Mouse (Mus musculus) induced T-regulatory cell, adult 2 months (primary cell): Measurements from ENCODE around the gene Catsper4.
A peak's percentile ranks its signal among the peaks of the same experiment; 100 is the strongest.

Experiments used
- DNase-seq: peaks from one replicate; pipeline ENCODE4 v3.0.0-alpha.2; 2012; ENCODE audit warnings: low read depth

The Catsper4 gene

DNA sequence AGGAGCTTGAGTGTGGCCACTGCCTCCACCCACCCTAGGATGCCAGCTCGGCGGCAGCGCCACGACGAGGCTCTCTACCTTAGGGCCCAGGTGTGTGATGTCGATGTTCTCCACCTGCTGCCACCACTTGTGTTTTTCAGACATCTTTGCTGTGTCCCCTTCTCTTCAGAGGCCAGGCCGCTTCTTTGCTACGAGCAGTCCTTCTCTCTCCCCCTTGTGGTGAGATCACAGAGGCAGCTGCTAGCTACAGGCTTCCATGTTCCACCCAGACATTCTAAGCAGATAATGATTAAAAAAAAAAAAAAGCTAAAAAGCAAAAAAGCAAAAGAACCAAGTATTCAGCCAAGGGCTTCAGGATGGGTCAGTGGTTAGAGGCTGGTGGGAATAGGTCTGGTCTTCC is at the start of gene Catsper4:
TSS of gene Catsper4 (minus strand) at position 190 of the 400 bp plus-strand sequence.
- no peak for DNase-seq

GRCm38 (mm10) chr4:134273417-134274345 is 46.5 kb upstream of the Catsper4 start:
- peak; percentile 96 for DNase-seq

DNA sequence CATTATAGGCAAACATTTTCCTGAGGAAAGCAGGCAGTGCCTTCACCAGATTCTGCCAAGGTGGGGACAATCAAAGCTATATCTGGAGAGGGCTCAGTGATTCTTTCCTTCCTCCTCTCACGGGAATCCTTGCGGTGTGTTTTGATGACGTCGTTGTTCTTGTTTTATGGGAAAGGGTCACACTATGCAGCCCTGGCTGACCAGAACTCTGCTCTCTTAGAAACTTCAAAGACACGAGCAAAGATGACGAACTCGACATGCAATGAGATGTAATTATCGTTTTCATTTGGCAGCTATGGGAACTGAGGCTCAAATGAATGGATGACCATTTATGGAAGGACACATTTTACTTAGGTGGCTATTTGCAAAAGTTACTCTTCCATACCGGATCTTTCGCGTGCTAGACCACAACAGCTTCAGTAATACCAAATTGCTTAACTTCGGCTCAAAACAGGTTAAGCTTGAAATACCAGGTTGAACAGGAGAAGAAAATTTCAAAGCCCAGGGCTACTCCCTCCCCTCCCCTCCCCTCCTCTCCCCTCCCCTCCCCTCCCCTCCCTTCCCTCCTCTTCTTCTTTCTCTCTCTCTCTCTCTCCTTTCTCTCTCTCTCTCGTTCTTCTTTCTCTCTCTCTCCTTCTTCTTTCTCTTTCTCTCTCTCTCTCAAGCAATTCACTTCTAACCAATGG is 45.7 kb upstream of the Catsper4 start:
- DNase-seq = peak; percentile 65

DNA sequence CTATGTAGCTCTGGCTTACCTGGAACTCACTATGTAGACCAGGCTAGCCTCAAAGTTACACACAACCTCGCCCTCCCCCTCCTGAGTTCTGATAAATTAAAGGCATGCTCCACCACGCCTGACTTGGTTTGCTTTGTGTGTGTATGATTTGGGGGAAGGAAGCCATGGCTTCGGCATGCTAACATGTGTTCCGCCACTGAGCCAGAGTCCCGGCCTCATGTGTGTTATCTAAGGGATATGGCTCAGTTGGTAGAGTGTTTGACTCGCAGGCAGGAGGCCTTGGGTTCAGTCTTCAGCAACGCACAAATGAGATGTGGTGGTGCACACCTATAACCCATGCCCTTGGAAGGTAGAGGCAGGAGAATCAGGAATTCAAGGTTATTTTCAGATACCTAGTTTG is 44.8 kb upstream of the Catsper4 start:
- DNase-seq = no peak

GRCm38 (mm10) chr4:134269622-134270021 is 42.4 kb upstream of the Catsper4 start:
- peak; percentile 71 for DNase-seq

DNA sequence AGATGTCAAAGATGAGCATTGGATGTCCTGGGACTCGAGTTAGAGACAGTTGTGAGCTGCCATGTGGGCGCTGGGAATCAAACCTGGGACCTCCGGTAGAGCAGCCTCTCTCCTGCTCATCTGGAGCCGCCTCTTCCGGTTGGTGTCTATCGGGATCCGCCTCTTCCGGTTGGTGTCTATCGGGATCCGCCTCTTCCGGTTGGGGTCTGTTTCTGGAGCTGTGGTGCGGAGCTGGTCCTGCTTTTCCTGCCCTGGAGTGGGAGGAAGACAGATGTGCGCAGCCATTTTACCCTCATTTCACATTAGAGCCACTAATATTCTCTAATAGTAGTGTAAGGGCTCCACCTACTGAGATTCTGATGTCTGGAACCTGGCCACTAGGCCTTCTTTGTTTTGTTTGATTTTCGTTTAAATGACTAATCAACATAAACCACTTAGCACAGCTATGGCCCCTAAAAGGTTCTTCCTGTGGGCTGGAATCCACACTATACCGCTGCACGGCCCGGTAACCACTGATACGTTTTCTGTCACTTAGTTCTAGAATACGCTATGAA is 41.0 kb upstream of the Catsper4 start:
- no peak for DNase-seq

DNA sequence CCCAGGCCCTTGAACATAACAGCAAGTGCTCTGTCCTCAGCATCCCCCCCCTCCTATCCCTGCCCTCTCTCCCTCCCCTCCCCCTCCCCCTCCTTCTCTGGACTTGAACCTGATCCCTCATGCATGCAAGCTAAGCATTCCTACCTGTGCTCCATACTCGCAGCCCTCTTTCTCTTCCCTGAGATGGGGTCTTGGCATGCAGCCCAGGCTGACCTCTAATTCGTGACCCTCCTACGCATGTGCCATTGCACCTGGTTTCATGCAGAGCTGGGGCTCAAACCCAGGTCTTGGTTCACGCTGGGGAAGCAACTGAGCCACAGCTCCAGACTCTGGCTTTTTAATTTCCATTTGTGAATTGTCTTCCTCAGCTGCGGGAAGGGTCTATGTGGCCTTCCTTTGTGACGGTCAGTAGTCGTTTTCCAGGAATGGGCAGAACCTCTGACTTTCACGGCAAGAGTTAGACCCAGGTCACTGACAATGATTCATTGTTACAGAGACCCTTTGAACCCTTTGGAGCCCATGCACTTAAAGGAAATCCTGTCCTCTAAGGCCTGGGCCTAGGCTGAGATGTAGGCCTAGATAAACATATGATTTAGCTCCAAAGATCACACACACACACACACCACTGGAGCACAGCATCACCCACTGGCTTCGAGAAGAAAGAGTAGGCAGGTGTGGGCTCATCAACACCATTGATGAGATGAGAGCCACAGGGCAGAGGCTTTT is 38.8 kb upstream of the Catsper4 start:
- DNase-seq = no peak

- DNase-seq = peak; percentile 70
These were observed 36.0 kb upstream of the Catsper4 start for GRCm38 (mm10) chr4:134263191-134263590.

DNA sequence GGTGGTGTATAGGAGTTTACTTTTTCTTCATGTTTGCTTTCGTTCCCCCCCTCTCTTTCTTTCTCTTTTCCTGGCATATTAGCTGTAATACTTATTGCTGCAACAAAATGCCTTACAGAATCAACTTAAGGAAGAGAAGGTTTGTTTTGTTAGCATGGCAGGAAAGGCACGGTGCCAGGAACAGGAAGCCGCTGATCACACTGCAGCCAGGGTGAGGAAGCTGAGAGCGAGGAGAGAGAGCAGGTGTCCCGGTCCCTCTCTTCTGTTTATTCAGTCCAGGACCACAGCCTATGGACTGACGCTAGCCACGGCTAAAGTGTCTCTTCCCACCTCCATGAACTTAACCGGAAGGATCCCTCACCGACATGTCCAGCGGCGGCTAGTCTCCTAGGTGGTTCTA is 31.2 kb upstream of the Catsper4 start:
- DNase-seq = no peak

- no peak for DNase-seq
These were observed 30.2 kb upstream of the Catsper4 start for GRCm38 (mm10) chr4:134257198-134258009.

GRCm38 (mm10) chr4:134256407-134257197 is 29.4 kb upstream of the Catsper4 start:
- DNase-seq = no peak

GRCm38 (mm10) chr4:134255854-134256253 is 28.7 kb upstream of the Catsper4 start:
- DNase-seq = no peak

- DNase-seq = no peak
These were observed 27.7 kb upstream of the Catsper4 start for GRCm38 (mm10) chr4:134254835-134255234.

DNA sequence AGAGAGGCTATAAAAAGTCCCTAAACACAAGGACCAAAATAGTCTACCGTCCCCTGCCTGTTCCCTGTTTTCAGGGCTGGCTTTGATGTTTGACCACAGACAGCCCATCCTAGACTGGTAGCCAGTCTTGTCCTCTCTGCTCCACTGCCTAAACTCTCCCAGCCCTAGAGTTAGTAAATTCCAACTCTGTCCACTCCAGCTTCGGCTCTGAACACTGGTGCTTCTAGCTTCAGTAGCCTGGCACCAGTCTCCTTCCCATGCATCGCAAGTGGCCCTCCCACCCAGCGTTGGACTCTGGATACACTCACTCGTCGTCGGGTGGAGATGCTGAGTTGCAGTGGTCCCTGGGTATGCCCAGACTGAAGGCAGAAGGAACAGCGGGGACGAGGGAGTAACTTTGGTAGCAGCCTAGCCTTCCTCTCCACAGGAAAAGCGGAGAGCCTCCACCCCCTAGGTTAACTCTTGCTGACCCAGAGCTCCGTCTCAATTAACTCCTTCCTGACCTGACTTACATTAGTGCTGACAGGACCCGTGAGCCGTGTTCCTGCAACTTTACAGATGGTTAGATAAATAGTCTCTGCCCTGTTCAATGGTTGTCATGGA is 26.6 kb upstream of the Catsper4 start, which contains the start of gene Grrp1:
TSS of gene Grrp1 (minus strand) at position 385 of the 603 bp plus-strand sequence.
- no peak for DNase-seq

- DNase-seq = no peak
These were observed 25.9 kb upstream of the Catsper4 start for GRCm38 (mm10) chr4:134252911-134253721.

GRCm38 (mm10) chr4:134252131-134252910 is 25.1 kb upstream of the Catsper4 start:
- no peak for DNase-seq

DNA sequence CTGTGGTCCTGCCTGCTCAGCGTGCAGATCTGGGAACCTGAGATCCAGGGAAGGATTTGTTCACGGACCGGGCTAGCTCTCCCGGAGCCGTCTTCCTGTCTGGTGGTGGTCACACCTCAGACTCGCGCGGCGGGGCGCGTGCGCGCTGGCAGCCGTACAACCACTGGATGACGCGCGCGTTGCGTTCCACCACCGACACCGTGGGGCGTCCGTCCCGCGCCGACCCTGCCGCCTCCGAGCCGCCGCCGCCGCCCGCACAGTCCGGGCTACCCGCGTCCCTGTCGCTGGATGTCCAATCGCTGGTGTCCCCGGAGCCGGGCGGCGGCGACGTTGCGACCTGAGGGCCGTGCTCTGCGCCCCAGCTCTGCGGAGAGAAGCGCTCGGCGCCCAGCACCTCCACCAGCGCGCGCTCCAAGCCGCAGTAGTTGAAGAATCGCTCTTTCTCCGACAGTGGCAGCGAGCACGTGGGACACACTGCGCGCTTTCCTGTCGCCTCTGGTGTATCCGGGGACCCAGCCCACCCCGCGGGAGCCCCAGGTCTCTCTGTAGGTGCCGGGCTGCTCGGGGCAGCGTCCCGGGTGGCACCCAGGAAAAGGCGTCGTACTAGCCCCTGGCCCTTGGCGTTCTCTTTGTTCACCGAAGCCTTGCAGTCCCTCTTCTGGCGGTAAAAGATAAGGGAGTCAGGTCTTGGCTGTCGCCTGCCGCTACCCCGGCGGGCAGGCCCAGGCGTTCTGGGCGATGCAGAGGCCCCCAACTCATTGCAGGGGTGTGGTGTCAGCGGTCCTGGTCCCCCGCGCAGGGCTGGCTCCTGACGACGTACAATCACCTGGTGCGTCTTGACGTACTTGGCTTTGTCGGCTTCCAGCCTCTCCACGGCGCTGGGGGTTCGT is 24.3 kb upstream of the Catsper4 start:
- DNase-seq = peak; percentile 57
